Mouse (Mus musculus): ENCODE measurements around the gene Mex3b.

Mex3b gene

DNA sequence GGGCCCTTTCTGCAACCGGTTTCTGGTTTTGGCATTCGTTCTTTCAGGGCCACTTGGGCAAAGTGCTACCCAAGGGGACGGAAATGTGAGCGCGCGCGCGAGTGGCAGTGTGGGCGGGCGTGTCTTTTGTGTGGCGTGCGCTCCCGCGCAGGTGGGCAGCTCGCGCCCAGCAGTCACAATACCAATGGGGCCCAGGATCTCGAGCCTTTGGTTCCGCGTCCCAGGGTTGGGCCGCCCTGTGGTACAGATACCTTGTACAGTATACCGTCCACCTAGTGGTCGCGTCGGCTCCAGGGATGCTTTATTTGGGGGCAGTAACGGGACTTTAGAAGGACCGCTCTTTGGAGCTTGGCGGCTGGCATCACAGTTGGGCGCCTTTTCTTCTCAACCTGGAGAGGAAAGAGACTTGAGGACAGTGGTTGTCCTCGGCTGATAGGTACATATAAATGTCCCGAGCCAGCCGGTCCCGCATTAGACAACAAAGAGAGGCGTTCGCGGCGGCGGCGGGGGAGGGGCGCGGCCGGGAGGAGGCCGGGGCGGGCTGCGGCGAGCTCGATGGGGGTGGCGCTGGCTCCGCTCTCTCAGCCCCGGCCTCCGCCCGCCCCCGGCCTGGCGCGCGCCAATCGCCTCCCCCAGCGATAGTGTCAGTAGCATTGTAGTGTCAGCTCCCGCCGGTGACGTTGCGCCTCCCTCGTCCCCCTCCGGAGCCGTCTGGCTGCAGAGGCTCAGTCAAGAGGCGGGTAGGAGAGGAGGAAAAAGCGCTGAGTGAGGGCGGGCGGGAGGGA lies 455 bp upstream of the Mex3b start:
- DNase-seq: peak; percentile 96

DNA sequence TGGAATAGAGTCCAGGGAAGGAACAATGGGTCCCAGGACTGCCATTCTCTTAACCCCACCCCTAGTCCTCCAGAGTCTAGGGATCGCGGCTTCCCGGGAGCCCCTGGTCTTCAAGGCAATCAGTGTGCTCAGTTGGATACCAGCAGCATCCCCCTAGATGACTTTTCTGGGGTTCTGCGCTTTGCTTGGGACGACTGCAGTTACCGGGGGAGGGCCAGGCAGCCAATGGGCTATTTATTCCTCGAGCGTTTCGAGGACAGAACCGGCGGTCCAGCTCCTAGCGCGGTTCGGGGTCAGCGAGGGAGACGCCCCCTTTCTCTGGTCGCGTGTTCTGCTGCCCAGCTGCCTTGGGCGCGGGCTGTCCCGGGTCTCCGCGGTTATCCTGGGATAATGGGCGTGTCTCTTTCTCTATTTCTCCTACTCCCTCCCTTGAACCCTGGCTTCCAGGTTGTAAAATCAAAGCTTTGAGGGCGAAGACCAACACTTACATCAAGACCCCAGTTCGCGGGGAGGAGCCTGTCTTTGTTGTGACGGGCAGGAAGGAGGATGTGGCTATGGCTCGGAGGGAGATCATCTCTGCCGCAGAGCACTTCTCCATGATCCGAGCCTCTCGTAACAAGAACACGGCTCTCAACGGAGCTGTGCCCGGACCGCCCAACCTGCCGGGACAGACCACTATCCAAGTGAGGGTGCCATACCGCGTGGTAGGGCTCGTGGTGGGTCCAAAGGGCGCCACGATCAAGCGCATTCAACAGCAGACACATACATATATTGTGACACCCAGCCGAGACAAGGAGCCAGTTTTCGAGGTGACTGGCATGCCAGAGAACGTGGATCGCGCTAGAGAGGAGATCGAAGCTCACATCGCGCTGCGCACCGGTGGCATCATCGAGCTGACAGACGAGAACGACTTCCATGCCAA lies 1.4 kb downstream of the Mex3b start:
- DNase-seq: peak in 1 of 2 experiments; percentile 36

- peak; percentile 80 to 83 for DNase-seq
Measured at GRCm38 (mm10) chr7:82869231-82870147, 2.4 kb downstream of the Mex3b start.

DNA sequence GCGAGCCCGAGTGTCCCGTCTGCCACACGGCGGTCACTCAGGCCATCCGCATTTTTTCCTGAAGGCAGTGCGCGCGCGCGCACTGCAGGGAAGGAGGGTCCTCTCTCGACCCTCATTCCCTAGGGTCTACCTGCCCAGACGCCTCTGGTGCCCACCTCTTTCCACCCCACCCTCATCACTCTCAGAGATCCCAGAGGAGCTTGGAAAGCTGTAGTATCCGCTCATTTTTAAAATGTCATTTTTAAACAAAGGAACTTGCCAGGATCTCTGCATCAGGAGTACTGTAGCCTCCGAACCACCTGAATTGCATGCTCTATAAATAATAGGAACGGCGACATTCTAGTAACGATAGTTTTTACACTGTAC lies 3.0 kb downstream of the Mex3b start:
- no peak for DNase-seq

DNA sequence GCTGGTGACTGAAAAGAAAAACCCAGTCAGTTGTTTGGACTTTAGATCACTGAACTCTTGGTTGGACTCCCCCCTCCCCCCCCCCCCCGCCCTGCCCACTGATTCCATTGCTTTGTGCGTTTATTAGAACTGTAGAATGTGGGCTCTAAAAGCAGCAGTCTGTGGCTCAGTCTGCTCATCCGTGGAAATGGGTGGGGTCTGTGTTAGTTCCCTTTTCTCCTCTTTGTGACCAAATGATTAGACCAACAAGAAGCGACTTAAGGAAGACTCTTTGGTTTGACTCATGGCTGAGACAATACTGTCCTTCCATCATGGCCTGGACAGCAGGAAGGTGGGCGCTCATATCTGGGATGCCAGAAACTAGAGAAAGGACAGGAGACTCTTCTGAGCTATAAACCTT lies 9.4 kb downstream of the Mex3b start:
- no peak for DNase-seq

GRCm38 (mm10) chr7:82880016-82880415 lies 12.9 kb downstream of the Mex3b start:
- no peak for DNase-seq

DNA sequence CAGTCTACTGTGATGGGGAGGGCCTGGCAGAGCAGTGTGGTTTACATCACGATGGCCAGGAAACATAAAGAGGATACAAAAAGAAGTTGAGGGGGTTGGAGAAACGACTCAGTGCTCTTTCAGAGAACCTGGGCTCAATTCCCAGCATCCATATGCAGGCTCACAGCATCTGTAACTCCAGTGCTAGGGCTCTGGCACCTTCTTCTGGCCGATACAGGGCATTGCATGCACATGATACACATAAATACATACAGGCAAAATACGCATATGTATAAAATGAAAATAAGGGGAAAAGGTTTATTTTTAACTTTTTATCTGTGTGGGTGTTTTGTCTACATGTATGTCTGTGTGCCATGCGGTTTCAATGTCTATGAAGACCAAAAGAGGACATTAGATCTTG lies 13.6 kb downstream of the Mex3b start:
- no peak for DNase-seq

DNA sequence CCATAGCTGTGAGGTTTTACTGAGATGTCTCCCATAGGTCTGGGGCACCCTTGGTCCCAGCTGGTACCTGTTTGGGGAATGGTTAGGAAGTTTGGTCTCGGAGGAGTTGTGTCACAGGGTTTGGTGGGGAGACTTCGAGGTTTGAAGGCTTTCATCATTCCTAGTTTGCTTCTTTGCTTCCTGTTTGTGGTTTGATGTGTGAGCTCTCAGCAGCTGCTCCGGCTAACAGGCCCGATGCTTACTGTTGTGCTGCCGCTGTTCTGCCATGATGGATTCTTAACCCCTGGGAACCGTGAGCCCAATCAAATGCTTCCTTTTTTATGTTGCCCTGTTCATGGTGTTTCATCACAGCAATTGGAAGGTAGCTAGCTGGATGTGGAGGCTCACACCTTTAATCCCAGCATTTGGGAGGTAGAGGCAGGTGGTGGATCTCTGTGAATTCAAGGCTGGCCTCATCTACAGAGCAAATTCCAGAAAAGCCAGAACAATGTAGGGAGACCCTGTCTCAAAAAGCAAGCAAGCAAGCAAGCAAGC lies 23.3 kb downstream of the Mex3b start:
- no peak for DNase-seq

GRCm38 (mm10) chr7:82890875-82891515 lies 23.9 kb downstream of the Mex3b start:
- DNase-seq: no peak

DNA sequence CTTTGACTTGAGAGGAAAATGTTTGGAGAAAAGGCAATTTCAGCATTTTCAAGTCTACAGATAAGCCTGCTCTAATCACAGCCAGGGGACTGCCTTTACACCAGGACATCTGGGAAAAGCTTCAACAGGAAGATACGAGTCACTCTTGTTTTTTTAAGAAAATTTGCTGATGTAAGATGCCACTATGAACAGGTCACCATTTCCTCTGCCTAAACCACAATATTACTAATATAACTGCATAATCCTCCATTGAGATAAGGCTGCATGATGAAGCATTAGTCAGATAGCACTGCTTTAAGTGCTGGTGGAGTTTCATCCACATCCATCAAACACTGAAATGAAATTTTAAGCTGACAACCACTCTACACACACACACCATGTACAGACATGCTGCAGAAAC lies 27.2 kb downstream of the Mex3b start:
- DNase-seq: no peak

DNA sequence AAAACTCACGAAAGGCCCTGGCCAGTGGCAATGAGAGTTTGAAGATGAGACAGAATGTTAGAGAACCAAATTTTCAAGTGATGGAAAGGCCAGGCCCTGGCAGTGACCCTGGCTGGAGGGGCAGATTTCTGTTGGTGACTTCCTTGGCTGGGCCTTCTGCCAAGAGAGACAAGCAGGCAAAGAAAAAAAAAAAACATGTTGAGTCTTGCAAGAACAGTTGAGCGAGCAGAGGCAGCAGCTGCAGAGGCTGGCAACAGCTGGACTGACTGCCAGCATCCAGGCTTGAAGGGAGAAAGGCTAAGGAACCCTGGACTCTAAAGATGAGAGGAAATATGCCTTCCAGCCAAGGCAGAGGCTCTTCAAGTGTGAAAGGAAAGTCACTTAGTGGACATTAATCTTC lies 28.5 kb downstream of the Mex3b start:
- peak; percentile 33 to 56 for DNase-seq

DNA sequence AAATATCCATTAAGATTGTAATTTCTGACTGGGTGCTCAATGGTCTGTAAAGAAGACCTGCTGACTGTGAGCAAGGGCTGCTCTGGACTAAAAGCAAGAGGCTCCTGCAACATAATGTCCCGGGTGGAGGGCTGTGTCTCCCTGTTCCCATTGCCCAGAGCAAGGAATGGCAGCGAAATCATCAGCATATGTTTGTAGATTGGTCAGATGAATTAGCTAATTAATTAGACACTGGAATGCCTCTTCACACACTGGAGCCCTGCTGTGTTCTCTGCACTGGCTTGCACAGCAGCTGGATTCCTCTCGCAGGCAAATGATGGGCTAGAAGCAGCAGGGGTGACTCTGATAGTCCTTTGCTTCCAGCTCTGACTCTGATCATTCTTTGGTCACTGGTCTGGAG lies 29.6 kb downstream of the Mex3b start:
- DNase-seq: no peak

DNA sequence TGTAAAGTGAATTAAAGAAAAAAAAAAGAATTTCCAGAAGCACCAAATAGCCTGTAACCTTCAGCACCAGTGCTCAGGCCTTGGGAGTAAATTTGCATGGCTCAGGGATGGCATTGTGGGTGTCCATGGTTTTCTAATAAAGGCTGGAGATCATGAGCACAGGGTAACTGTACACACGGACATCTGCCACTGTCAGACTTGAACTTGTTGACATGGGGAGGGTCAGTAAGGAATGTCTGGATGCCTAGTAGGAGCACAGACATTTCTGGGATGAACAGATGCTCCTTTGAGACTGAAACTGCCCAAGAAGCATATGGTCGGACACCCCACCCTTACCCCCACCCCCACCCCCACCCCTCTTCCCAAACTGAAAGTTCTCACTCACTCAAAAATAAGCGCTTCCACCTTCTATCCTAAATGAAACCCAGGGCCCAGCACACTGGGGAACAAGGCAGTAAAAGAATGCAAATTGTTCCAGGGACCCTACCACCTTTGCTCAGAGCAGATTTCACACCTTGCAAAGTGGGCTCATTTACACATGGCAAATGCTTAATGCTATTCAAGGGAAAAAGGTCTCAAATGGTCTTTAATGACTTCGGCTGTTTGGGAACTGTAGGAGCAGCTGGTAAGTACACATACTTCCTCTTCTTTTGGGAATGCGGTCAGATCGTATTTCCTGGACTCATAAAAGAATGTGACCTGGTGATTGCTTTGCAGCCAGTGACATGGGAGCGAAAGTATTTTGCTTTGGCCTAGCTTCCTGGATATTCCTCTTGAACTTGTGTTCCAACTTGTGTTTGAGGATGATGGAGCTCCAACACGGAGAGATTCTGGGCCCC lies 32.5 kb downstream of the Mex3b start:
- DNase-seq: no peak

- DNase-seq: peak; percentile 47 to 76
Measured at GRCm38 (mm10) chr7:82903006-82903405, 35.9 kb downstream of the Mex3b start.

DNA sequence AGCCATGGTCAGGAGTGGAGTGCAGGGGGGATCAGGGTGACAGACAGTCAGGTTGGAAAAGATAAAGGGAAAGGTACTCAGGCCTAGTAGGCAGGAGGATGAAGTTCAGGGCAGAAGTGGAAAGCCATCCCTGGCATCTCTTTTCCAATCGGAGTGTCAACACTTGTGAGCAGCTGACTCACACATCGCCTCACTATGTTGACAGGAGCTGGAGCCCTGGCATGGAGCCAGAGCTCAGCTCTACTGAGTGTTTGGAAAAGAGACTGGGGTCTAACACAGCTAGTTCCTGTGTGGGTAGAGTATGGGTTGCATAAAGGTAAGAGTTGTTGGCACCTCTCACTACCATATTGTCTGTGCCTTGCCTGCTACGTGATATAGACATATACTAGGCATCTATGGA lies 38.4 kb downstream of the Mex3b start:
- DNase-seq: peak in 1 of 2 experiments; percentile 24

GRCm38 (mm10) chr7:82907081-82907480 lies 39.9 kb downstream of the Mex3b start:
- peak; percentile 26 to 27 for DNase-seq

GRCm38 (mm10) chr7:82910536-82911384 lies 43.6 kb downstream of the Mex3b start:
- DNase-seq: no peak

DNA sequence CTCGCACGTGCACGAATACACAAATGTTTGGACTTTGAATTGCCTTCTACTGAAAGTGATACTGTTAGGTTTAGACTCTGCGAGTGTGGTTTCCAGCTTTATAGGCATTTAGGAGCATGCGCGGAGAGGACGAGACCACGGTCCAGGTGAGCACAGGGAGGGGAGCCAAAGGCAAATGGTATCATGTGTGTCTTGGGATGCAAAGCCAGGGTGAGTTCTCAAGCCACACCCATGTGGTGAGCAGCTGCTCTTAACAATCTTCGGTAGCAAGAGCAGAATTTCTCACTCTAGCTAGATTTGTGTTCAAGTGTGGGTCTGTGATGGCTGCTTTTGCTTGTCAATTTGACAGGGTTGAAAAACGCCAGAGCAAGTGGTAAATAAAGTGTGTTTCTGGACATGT lies 44.4 kb downstream of the Mex3b start:
- DNase-seq: no peak

DNA sequence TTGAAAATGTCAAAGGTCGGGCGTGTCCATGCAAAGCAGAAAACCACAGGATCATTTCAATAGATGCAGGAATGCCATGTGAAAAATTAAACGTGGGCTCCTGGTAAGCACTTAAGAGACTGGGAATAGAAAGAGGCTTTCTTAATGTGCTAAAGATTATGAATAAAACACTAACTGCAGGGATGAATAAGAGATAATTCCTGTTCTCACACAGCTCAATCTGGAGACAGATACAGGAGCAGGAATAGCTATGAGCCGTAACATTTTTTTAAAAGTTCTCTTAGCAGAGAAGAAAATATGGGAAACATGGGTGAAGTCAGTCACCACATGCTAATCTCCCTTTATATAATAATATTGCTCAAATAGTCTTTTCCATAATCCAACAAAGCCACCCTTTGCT lies 47.2 kb downstream of the Mex3b start:
- DNase-seq: no peak
